Mouse (Mus musculus) liver, adult 2 months (tissue): ENCODE results near the gene Samd4b. TPM values are rescaled to one million over a fixed set of nuclear protein-coding genes. Genes with fewer than 3 reads are reported as not detected.

Experiments used
- DNase-seq: peaks from one replicate; pipeline ENCODE4 v3.0.0-alpha.2; 2011; ENCODE audit warnings: low read depth, low spot score; ENCODE audit errors: extremely low read depth
- H3K27ac ChIP-seq: fragments of 200-500 bp; replicated peaks from 2 replicates; pipeline ENCODE4 v1.5.1; 2012; ENCODE audit warnings: low read depth, mild to moderate bottlenecking, control low read depth, inconsistent platforms, low read length; ENCODE audit not compliant: insufficient read depth
- H3K27me3 ChIP-seq: fragments of 200-500 bp; 2 replicates; pipeline ENCODE4 v1.6.1; 2012; ENCODE audit warnings: mild to moderate bottlenecking, moderate library complexity, low read length, inconsistent platforms; ENCODE audit not compliant: control insufficient read depth, insufficient read depth
- H3K36me3 ChIP-seq: fragments of 200-500 bp; 2 replicates; pipeline ENCODE4 v1.6.1; 2012; ENCODE audit warnings: low read length, inconsistent platforms; ENCODE audit not compliant: control insufficient read depth, insufficient read depth
- H3K4me1 ChIP-seq: fragments of 200-500 bp; 2 replicates; pipeline ENCODE4 v1.6.1; 2011; ENCODE audit warnings: low read length; ENCODE audit not compliant: control insufficient read depth, insufficient read depth
- H3K4me3 ChIP-seq: fragments of 200-500 bp; 2 replicates; pipeline ENCODE4 v1.5.1; 2011; ENCODE audit warnings: low read depth, mild to moderate bottlenecking, control low read depth, low read length, moderate library complexity; ENCODE audit not compliant: insufficient read depth
- H3K79me2 ChIP-seq: fragments of 200-500 bp; 2 replicates; pipeline ENCODE4 v1.6.1; 2012; ENCODE audit warnings: inconsistent platforms, mild to moderate bottlenecking, low read length, moderate library complexity; ENCODE audit not compliant: control insufficient read depth, insufficient read depth
- H3K9ac ChIP-seq: fragments of 200-500 bp; 2 replicates; pipeline ENCODE4 v1.6.1; 2012; ENCODE audit warnings: low read depth, mild to moderate bottlenecking, control low read depth, inconsistent platforms, low read length
- CTCF ChIP-seq: fragments of 200-500 bp; IDR thresholded peaks from 2 replicates; pipeline ENCODE4 v1.5.1; 2011; ENCODE audit warnings: low read depth, low read length, control low read depth
- POLR2A ChIP-seq: fragments of 200-500 bp; IDR thresholded peaks from 2 replicates; pipeline ENCODE4 v1.6.1; 2011; ENCODE audit warnings: low read length, control low read depth; ENCODE audit not compliant: insufficient read depth; ENCODE audit errors: extremely low read depth
- WGBS: fragments of 180-500 bp; shearing (Covaris S2); methylation state at CpG from one replicate; pipeline ENCODE4 v1.1.7; 2018; 5-methylcytosine and 5-hydroxymethylcytosine counted together
- polyA plus RNA-seq: library from polyadenylated mRNA; depleted of rRNA; stranded (reverse); fragments of >200 nt; gene quantifications from 2 replicates; pipeline ENCODE4 v1.2.3, GENCODE M21; 2012
- total RNA-seq: library from RNA; depleted of rRNA; stranded (reverse); fragments of >200 nt; gene quantifications from 2 replicates; pipeline ENCODE4 v1.2.3, GENCODE M21; 2014

The Samd4b gene
- total and polyA plus RNA-seq, 2 experiments = 4.1 to 27.0 TPM

DNA sequence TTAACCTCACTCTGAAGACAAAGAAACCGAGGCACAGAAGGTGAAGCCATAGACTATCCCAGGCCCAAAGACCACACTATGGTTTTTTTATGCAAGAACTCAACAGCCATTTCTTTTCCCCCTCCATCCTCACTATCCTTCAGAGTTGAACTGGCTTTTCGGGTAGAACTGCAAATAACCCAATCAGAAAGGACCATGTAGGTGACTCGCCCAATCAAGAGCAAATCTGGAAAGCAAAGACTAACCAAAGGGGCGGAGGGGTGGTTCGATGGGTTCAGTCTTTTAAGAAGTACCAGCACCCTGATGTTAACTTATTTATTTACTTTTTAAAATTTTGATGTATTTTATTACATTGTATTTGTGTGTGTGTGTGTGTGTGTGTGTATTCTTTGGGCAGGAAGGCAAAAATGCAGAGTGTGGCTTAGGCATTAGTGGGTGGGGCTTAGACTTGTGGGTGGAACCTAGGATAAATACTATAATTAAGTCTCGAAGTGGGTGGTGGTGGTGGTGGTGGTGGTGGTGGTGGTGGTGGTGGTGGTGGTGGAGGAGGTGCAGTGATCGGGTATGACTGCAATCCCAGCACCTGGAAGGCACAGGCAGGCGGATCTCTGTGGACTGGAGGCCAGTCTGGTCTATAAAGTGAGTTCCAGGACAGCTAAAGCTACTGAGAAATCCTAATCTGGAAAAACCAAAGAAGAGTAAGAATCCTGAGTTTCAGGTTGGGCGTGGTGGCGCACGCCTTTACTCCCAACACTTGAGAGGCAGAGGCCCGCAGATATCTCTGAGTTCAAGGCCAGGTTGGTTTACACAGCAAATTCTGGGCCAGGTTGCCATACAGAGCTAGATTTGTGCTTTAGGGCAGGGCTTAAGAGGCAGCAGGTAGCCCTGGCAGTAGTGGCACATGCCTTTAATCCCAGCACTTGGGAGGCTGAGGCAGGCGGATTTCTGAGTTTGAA is 149.8 kb downstream of the Samd4b start:
- H3K36me3 ChIP-seq = no peaks in the 10 kb centered on the region
- no peak overlapping the region for H3K9ac ChIP-seq
- no peak for TF ChIP-seq POLR2A
- TF ChIP-seq CTCF = no peak
- 0 out of 2 replicates have a peak, but pooled peaks cover 2% of the 10 kb centered on the region for H3K4me1 ChIP-seq
- 73% methylated on average over 13 of the region's 13 CpGs for WGBS
- DNase-seq = no peak
- no peaks in the 10 kb centered on the region; the same call in 1 of the 2 replicates for H3K27me3 ChIP-seq
- no peak overlapping the region for H3K27ac ChIP-seq
- H3K4me3 ChIP-seq = no peak overlapping the region
- no peaks in the 10 kb centered on the region for H3K79me2 ChIP-seq

GRCm38 (mm10) chr7:28447101-28447830 is 150.7 kb downstream of the Samd4b start:
- no peaks in the 10 kb centered on the region for H3K4me1 ChIP-seq
- TF ChIP-seq CTCF (no peak), POLR2A (no peak)
- H3K36me3 ChIP-seq = no peaks in the 10 kb centered on the region
- no peak overlapping the region for H3K4me3 ChIP-seq
- WGBS = 38% methylated on average over 12 of the region's 12 CpGs
- no peak for DNase-seq
- no peak overlapping the region for H3K9ac ChIP-seq
- no peaks in the 10 kb centered on the region; the same call in 1 of the 2 replicates for H3K27me3 ChIP-seq
- H3K27ac ChIP-seq = no peak overlapping the region
- H3K79me2 ChIP-seq = no peaks in the 10 kb centered on the region

GRCm38 (mm10) chr7:28446446-28446845 is 151.5 kb downstream of the Samd4b start:
- 16% methylated on average over 12 of the region's 12 CpGs for WGBS
- no peak overlapping the region for H3K4me3 ChIP-seq
- no peak overlapping the region for H3K27ac ChIP-seq
- no peaks in the 10 kb centered on the region for H3K36me3 ChIP-seq
- TF ChIP-seq CTCF (peak; percentile 89), POLR2A (no peak)
- H3K9ac ChIP-seq = no peak overlapping the region
- DNase-seq = peak; percentile 13
- H3K4me1 ChIP-seq = no peaks in the 10 kb centered on the region
- H3K79me2 ChIP-seq = no peaks in the 10 kb centered on the region
- no peaks in the 10 kb centered on the region for H3K27me3 ChIP-seq

DNA sequence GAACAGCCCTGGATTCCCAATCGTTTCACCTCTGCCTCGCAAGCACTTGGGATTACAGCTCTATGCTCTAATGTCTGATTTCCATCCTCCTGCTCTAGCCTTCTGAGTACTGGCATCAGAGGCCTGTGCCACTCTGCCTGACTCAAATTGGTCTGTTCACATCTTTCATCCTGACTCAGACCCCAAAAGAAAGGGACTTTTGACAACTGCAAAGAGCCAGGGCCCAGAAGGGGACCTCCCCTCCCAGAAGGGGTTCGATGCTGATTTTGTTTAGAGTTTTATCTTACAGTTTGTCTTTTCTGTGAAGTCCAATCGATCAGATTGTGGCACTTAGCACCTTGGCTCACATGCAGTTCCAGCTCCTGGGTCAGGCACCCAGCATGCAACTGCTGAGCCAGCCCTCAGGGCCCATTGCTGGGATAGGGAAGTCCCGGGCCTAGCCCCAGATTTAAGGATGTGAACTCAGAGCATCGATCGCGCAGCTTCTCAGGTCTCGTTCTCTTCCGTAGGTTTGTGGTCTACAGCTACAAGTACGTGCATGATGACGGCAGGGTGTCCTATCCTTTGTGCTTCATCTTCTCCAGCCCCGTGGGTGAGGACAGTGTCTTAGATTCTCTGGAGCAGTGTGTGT is 153.5 kb downstream of the Samd4b start:
- H3K79me2 ChIP-seq = no peaks in the 10 kb centered on the region

GRCm38 (mm10) chr7:28442688-28443087 is 155.3 kb downstream of the Samd4b start:
- Histone ChIP-seq H3K4me3 (no peak overlapping the region), H3K27ac (no peak overlapping the region), H3K27me3 (no peaks in the 10 kb centered on the region), H3K9ac (no peak overlapping the region), H3K36me3 (no peaks in the 10 kb centered on the region), H3K4me1 (no peaks in the 10 kb centered on the region), H3K79me2 (no peaks in the 10 kb centered on the region)
- peak; percentile 45 for DNase-seq
- WGBS = 41% methylated on average over 4 of the region's 4 CpGs
- TF ChIP-seq POLR2A (no peak), CTCF (no peak)

More for the DNA sequence above, 153.5 kb downstream of the Samd4b start:
- Histone ChIP-seq H3K9ac (no peak overlapping the region), H3K27me3 (no peaks in the 10 kb centered on the region), H3K4me3 (no peak overlapping the region), H3K4me1 (no peaks in the 10 kb centered on the region), H3K36me3 (no peaks in the 10 kb centered on the region), H3K27ac (no peak overlapping the region)
- DNase-seq = no peak
- TF ChIP-seq POLR2A (no peak), CTCF (no peak)
- WGBS = 81% methylated on average over 13 of the region's 13 CpGs
